Mouse (Mus musculus) kidney, postnatal 0 days (tissue): Measurements from ENCODE around the gene Chpf. TPM values are rescaled to one million over a fixed set of nuclear protein-coding genes. Genes with fewer than 3 reads are reported as not detected.

Experiments used
- ATAC-seq: fragments of 200-750 bp; cut with Nextera tagmentation; replicated peaks from 2 replicates; pipeline ENCODE4 v1.8.0; 2017; ENCODE audit warnings: low read depth, moderate number of reproducible peaks, moderate TSS enrichment, moderate library complexity; ENCODE audit not compliant: low FRiP score
- DNase-seq: peaks from one replicate; pipeline ENCODE4 v3.0.0-alpha.2; 2016; ENCODE audit warnings: low spot score
- H3K27ac ChIP-seq: fragments of 300-500 bp; sonication (generic); 2 replicates; pipeline ENCODE4 v1.5.1; 2014; ENCODE audit warnings: mild to moderate bottlenecking
- H3K27me3 ChIP-seq: fragments of 300-500 bp; sonication (generic); 2 replicates; pipeline ENCODE4 v1.6.1; 2014; ENCODE audit warnings: low read length, mixed read lengths; ENCODE audit not compliant: insufficient read depth
- H3K36me3 ChIP-seq: fragments of 300-500 bp; sonication (generic); 2 replicates; pipeline ENCODE4 v1.6.1; 2014; ENCODE audit warnings: low read length, mixed read lengths; ENCODE audit not compliant: insufficient read depth
- H3K4me1 ChIP-seq: fragments of 300-500 bp; sonication (generic); replicated peaks from 2 replicates; pipeline ENCODE4 v1.6.1; 2014; ENCODE audit warnings: antibody characterized with exemption, low read length, mixed read lengths; ENCODE audit not compliant: insufficient read depth
- H3K4me2 ChIP-seq: fragments of 300-500 bp; sonication (generic); 2 replicates; pipeline ENCODE4 v1.6.1; 2014; ENCODE audit warnings: mild to moderate bottlenecking, low read length, moderate library complexity, mixed read lengths
- H3K4me3 ChIP-seq: fragments of 300-500 bp; sonication (generic); replicated peaks from 2 replicates; pipeline ENCODE4 v1.5.1; 2014; ENCODE audit warnings: low read depth, low read length
- H3K9ac ChIP-seq: fragments of 300-500 bp; sonication (generic); 2 replicates; pipeline ENCODE4 v1.6.1; 2014; ENCODE audit warnings: low read depth, low read length
- H3K9me3 ChIP-seq: fragments of 300-500 bp; sonication (generic); replicated peaks from 2 replicates; pipeline ENCODE4 v1.6.1; 2016; ENCODE audit warnings: low read length, inconsistent platforms, mixed read lengths
- CTCF ChIP-seq: IDR thresholded peaks from 2 replicates; pipeline ENCODE4 v1.5.1; 2016; ENCODE audit warnings: antibody characterized with exemption, low read depth, mild to moderate bottlenecking, moderate library complexity
- WGBS: fragments of 180-500 bp; shearing (Covaris S2); extraction: QIAGEN DNeasy Blood & Tissue Kit; methylation state at CpG from one replicate; pipeline ENCODE4 v1.1.7; 2014; 5-methylcytosine and 5-hydroxymethylcytosine counted together
- polyA plus RNA-seq: library from polyadenylated mRNA; unstranded; fragments of >200 nt; fragmentation: Nextera tagmentation; extraction: Ambion mirVana; gene quantifications from 2 replicates; pipeline ENCODE4 v1.2.1, GENCODE M21; 2015

Chpf gene
- 37.1 and 38.3 TPM in 2 replicates for polyA plus RNA-seq

DNA sequence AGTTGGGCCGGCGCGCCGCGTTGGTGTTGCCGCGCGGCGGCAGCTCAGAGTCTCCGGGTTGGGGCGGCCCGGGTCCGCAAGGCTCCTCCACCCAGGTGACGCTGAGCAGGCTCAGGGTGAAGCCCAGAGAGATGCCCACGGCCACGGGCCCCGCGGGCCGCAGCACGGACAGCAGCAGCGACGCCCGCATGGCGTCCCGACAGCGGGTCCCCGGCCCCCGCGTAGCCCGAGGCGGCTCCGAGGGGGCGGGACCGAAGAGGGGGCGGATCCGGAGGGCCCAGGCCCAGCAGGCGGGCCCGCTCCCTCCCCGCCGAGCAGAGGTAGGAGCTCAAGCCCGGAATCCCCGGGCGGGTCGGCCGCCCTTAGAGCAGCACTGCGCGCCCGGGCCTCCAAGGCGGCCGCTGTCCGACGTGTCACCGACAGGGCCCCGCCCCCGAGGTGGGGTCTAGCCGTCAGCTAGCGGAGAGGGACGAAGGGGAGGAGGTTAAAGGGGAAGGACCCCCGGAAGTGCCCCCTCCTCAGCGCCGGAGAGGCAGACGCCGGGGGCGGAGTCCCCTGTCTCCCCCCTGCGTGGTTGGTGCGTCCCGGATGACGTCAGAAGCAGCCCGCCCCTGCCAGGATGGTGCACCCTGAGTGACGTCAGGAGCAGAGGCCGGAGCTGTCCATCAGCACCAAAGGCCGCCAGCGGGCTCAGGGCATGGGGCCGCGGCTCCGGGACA lies at the start of gene Chpf, which contains the start of gene Tmem198:
TSS of gene Chpf (minus strand) at position 392 of the 719 bp plus-strand sequence.
TSS of gene Tmem198 (plus strand) at position 617 of the 719 bp plus-strand sequence.
- WGBS = under 1% methylated on average over 61 of the region's 76 CpGs

DNA sequence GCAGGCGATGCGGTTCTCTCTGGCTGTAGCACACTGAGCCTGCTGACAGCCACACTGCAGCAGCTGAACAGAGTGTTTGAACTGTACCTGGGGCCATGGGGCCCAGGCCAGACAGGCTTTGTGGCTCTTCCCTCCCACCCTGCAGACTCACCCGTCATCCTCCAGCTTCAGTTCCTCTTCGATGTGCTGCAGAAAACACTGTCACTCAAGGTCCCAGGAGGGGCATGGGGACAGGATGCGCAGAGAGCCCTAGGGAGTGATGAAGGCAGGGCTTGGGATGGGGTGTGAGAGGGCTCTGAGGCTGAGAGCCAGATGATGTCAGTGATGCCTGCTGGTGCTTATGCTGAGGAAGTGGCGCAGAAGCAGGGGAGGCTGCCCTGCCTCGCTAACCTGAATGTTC lies 45.6 kb upstream of the Chpf start:
- Histone ChIP-seq H3K4me3 (no peak overlapping the region), H3K27me3 (no peaks in the 10 kb centered on the region), H3K4me1 (no peaks in the 10 kb centered on the region), H3K36me3 (peaks cover 17% of the 10 kb centered on the region; the same call in 1 of the 2 replicates), H3K27ac (no peak overlapping the region), H3K4me2 (no peak overlapping the region), H3K9ac (no peak overlapping the region), H3K9me3 (no peaks in the 10 kb centered on the region)
- ATAC-seq (no peak), DNase-seq (no peak)
- no peak for TF ChIP-seq CTCF
- WGBS = 93% methylated on average over 7 of the region's 7 CpGs

More for the DNA sequence above, at the start of gene Chpf, which contains the start of gene Tmem198:
- peak within 1 kb of the TSS; percentile 54 for H3K4me3 ChIP-seq
- no peaks in the 10 kb centered on the region for H3K9me3 ChIP-seq
- TF ChIP-seq CTCF = no peak
- peaks cover 7% of the 10 kb centered on the region for H3K4me1 ChIP-seq
- H3K27me3 ChIP-seq = peaks cover 25% of the 10 kb centered on the region; the same call in 1 of the 2 replicates
- H3K9ac ChIP-seq = peak within 1 kb of the TSS; percentile 61
- H3K4me2 ChIP-seq = peak within 1 kb of the TSS; percentile 76
- peaks cover 19% of the 10 kb centered on the region for H3K36me3 ChIP-seq
- ATAC-seq (peak; percentile 89), DNase-seq (peak; percentile 96)
- peak within 1 kb of the TSS; percentile 73 for H3K27ac ChIP-seq

- H3K27ac ChIP-seq = peak within 1 kb of the TSS; percentile 87
- H3K4me2 ChIP-seq = peak within 1 kb of the TSS; percentile 74
- H3K4me1 ChIP-seq = no peaks in the 10 kb centered on the region
- no peak for TF ChIP-seq CTCF
- no peaks in the 10 kb centered on the region for H3K27me3 ChIP-seq
- peaks cover 5% of the 10 kb centered on the region; the same call in 1 of the 2 replicates for H3K36me3 ChIP-seq
- H3K9me3 ChIP-seq = no peaks in the 10 kb centered on the region
- ATAC-seq = peak; percentile 96
- H3K9ac ChIP-seq = peak within 1 kb of the TSS; percentile 59
- H3K4me3 ChIP-seq = peak within 1 kb of the TSS; percentile 64
- DNase-seq = peak; percentile 98
- WGBS = under 1% methylated on average over 46 of the region's 46 CpGs
Measured at GRCm38 (mm10) chr1:75521321-75522031, 42.4 kb upstream of the Chpf start, which contains the start of gene Stk11ip. Gene Stk11ip, plus strand, starts transcription at chr1:75521529.

DNA sequence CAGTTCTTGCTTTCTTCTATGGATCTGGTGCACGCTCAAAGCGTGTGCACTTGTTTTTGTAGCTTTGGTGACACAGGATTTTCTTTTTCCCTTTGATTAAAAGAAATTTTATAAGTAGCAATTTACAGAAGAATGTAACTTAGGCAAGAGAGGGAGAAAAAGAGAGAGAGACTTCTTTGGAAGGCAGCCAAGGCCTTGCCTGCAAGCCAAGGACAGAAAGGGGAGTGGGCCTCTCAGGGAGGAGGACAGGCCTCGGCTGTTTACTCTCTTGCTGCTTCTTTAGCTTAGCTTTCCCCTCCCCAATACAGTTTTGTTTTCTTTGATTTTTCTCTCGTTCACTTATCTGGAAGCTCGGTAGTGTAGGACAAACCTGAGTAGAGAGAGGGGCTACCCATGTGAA lies 40.5 kb upstream of the Chpf start:
- ATAC-seq (no peak), DNase-seq (peak; percentile 73)
- 49% methylated on average over 5 of the region's 5 CpGs for WGBS
- Histone ChIP-seq H3K4me1 (no peaks in the 10 kb centered on the region; the same call in 1 of the 2 replicates), H3K27me3 (no peaks in the 10 kb centered on the region), H3K9ac (no peak overlapping the region), H3K4me2 (no peak overlapping the region), H3K36me3 (no peaks in the 10 kb centered on the region), H3K27ac (peak overlapping the region; percentile 87; the same call in 1 of the 2 replicates), H3K4me3 (no peak overlapping the region), H3K9me3 (no peaks in the 10 kb centered on the region)
- no peak for TF ChIP-seq CTCF

- ATAC-seq (no peak), DNase-seq (no peak)
- WGBS = 93% methylated on average over 4 of the region's 4 CpGs
- Histone ChIP-seq H3K4me3 (no peak overlapping the region), H3K27ac (0 out of 2 replicates have a peak overlapping the region, but pooled peaks have one; percentile 13), H3K27me3 (no peaks in the 10 kb centered on the region), H3K36me3 (no peaks in the 10 kb centered on the region), H3K4me2 (no peak overlapping the region), H3K4me1 (no peaks in the 10 kb centered on the region; the same call in 1 of the 2 replicates), H3K9ac (no peak overlapping the region), H3K9me3 (no peaks in the 10 kb centered on the region)
- TF ChIP-seq CTCF = no peak
Measured at GRCm38 (mm10) chr1:75518427-75518826, 39.3 kb upstream of the Chpf start.

DNA sequence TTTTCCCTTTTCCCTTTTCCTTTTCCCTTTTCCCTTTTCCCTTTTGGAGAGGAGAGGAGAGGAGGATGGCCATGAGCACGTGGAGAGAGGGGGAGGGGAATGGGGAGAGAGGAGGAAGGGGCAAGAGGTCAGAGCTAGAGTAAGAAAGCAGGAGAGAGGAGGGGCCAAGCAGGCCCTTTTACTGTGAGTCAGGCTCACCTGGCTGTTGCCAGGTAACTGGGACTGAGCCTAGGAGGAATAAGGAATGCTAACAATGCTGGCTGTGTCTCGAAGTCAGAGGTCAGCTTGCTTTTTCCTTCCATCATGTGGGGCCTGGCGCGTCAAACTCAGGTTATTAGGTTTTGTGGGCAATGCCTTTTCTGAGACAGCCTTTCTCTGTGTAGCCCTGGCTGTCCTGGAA lies 38.9 kb upstream of the Chpf start:
- DNase-seq (peak; percentile 46), ATAC-seq (peak; percentile 52; the same call in 1 of the 2 replicates)
- H3K4me1 ChIP-seq = no peaks in the 10 kb centered on the region; the same call in 1 of the 2 replicates
- 0 out of 2 replicates have a peak overlapping the region, but pooled peaks have one; percentile 13 for H3K27ac ChIP-seq
- WGBS = 49% methylated on average over 4 of the region's 4 CpGs
- no peaks in the 10 kb centered on the region for H3K27me3 ChIP-seq
- H3K9ac ChIP-seq = no peak overlapping the region
- no peak overlapping the region for H3K4me3 ChIP-seq
- no peaks in the 10 kb centered on the region for H3K9me3 ChIP-seq
- no peak for TF ChIP-seq CTCF
- H3K4me2 ChIP-seq = no peak overlapping the region
- no peaks in the 10 kb centered on the region for H3K36me3 ChIP-seq
